Mouse (Mus musculus) C2C12 (cell line): ENCODE measurements at regions not wholly inside any gene's neighbourhood (a gene's known extent, or its start where the extent isn't known, plus 50 kb on each side); places are given as distances from the start of the nearest gene placed in this dataset.

ENCODE experiments used
- H3K27me3 ChIP-seq: one replicate; pipeline ENCODE4 v1.6.1; 2011; ENCODE audit not compliant: control insufficient read depth, insufficient read depth, insufficient read length
- H3K36me3 ChIP-seq: one replicate; pipeline ENCODE4 v1.6.1; 2011; ENCODE audit not compliant: control insufficient read depth, insufficient read depth
- H3K4me3 ChIP-seq: one replicate; pipeline ENCODE4 v1.5.1; 2011; ENCODE audit warnings: mild to moderate bottlenecking, control low read depth; ENCODE audit not compliant: poor library complexity, insufficient read depth, severe bottlenecking
- H3K79me2 ChIP-seq: one replicate; pipeline ENCODE4 v1.6.1; 2011; ENCODE audit not compliant: control insufficient read depth, insufficient read depth
- H3K79me3 ChIP-seq: one replicate; pipeline ENCODE4 v1.6.1; 2011; ENCODE audit warnings: low read depth, control low read depth
- H3ac ChIP-seq: one replicate; pipeline ENCODE3; 2011; ENCODE audit warnings: low read depth; ENCODE audit not compliant: control insufficient read depth, insufficient read length
- CEBPB ChIP-seq: IDR thresholded peaks from one replicate; pipeline ENCODE4 v1.6.1; 2011; ENCODE audit warnings: low read depth, mild to moderate bottlenecking, control low read depth, moderate library complexity
- CTCF ChIP-seq: IDR thresholded peaks from one replicate; pipeline ENCODE4 v1.5.1; 2011; ENCODE audit not compliant: control insufficient read depth, insufficient read depth, insufficient read length
- FOSL1 ChIP-seq: IDR thresholded peaks from one replicate; pipeline ENCODE4 v1.8.0; 2011; ENCODE audit warnings: mild to moderate bottlenecking, low read length; ENCODE audit not compliant: poor library complexity, insufficient read depth, severe bottlenecking
- MAX ChIP-seq: IDR thresholded peaks from one replicate; pipeline ENCODE4 v1.6.1; 2011; ENCODE audit warnings: mild to moderate bottlenecking, control low read depth
- MYOD1 ChIP-seq: IDR thresholded peaks from one replicate; pipeline ENCODE4 v1.6.1; 2011; ENCODE audit warnings: low read depth; ENCODE audit not compliant: control insufficient read depth, insufficient read length
- MYOG ChIP-seq: IDR thresholded peaks from one replicate; pipeline ENCODE4 v1.6.1; 2011; ENCODE audit not compliant: control insufficient read depth, insufficient read length; ENCODE audit errors: extremely low read depth
- USF1 ChIP-seq: IDR thresholded peaks from one replicate; pipeline ENCODE4 v1.6.1; 2011; ENCODE audit warnings: low read depth, mild to moderate bottlenecking, control low read depth, moderate library complexity

DNA sequence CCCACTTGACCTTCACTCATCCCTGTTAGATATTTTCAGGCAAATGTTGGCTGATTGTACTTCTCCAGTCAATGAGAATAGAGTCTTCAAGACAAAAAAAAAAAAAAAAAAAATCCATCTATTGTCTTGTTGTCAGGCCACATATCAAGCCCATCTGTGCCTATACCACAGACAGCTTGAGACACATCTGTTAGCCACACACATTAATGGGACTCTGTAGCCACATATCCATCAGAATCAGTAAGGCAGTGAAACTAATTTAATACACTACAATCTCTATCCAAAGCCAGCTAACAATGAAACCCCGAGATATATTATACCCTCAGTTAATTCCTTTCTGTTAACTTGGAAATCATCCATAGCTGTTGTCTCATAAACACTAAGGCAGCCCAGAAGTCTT, 667.1 kb downstream of the Defb40 start:
- Histone ChIP-seq H3K36me3 (no peaks in the 10 kb centered on the region), H3K4me3 (no peak overlapping the region), H3K27me3 (no peaks in the 10 kb centered on the region), H3K79me2 (no peaks in the 10 kb centered on the region), H3K79me3 (no peaks in the 10 kb centered on the region), H3ac (no peak overlapping the region)
- no peak for TF ChIP-seq USF1
- TF ChIP-seq MAX, result no peak
- TF ChIP-seq FOSL1, result no peak
- TF ChIP-seq CTCF, result no peak
- no peak for TF ChIP-seq MYOG
- no peak for TF ChIP-seq MYOD1
- TF ChIP-seq CEBPB, result no peak

DNA sequence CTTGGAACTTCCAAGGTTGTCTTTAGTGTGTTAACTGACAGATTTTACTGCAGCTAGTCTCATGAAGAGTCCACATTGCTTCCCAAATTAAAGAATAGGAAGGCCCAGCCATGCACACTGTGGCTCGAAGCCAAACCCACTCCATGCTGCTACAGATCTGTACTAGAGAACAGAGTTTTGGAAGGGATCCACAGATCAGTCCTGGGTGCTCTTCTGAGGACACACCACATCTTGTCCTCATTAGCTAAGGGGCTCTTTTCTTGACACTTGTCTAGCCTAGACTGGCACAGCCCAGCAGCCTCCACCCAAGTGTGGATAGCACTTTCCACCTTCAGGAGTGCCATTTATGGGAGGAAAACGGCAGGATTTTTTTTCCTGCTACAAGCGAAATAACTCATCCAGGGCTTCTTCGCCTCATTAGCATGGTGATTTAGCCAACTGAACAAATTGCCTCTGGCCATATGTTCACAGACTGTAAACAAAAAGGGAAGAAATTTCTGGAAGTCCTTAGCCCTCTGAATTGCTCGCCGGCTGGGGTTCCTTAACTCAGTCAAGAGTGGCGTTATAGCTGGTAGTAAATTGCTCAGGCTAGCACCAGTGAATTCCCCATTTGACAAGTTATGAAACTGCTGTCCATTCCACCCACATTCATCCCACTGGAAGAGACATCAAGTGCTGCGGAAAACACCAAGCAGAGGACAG, 690.4 kb downstream of the Defb40 start:
- no peak for TF ChIP-seq FOSL1
- TF ChIP-seq USF1, result no peak
- TF ChIP-seq MYOD1, result no peak
- TF ChIP-seq CEBPB, result no peak
- no peak for TF ChIP-seq MAX
- no peak for TF ChIP-seq MYOG
- TF ChIP-seq CTCF, result no peak
- H3K79me2 ChIP-seq, result no peaks in the 10 kb centered on the region
- H3K4me3 ChIP-seq, result no peak overlapping the region
- H3ac ChIP-seq, result no peak overlapping the region
- H3K79me3 ChIP-seq, result no peaks in the 10 kb centered on the region
- no peaks in the 10 kb centered on the region for H3K27me3 ChIP-seq
- H3K36me3 ChIP-seq, result no peaks in the 10 kb centered on the region

DNA sequence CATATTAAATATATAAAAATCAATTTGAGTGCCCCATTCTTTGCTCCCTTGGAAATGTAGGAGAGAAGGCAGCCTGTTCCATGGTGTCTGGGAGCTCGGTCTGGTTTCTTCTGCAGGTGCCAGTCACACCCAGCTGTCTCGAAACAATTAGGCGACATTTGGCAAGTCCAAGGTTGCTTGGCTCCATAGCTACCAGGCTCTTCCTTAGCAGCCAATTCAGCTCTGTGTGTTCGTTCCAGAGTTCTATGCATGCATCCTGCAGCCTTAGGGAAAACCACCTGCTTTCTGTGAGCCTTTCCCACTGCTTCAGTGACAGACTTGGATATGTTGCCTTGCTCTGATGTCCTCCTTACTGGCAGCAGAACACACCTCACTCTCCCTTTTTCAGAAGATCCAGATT, 698.1 kb downstream of the Defb40 start:
- no peaks in the 10 kb centered on the region for H3K36me3 ChIP-seq
- no peak overlapping the region for H3K4me3 ChIP-seq
- no peaks in the 10 kb centered on the region for H3K79me3 ChIP-seq
- TF ChIP-seq CEBPB (no peak), MYOG (no peak), FOSL1 (no peak), USF1 (no peak), MYOD1 (no peak)
- H3K79me2 ChIP-seq, result no peaks in the 10 kb centered on the region
- H3K27me3 ChIP-seq, result no peaks in the 10 kb centered on the region
- no peak overlapping the region for H3ac ChIP-seq

DNA sequence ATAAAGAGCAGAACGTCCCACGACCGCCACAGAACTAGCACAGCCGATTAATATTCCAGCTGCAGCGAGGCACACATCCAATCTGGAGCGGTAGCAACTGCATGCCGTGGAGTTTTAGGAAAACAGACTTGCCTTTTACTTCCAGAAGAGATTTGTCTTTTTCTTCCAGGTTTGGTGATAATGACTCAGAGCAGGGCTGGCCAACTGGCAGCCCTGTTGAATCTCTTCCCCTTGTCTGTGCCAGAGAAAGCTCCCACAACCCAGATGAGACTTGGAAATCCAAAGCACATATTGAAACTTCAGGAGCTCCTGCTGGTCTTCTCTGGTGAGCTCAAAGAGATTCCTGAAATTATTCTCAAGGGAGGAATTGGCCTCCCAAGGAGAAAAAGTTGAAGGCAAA, 709.8 kb downstream of the Defb40 start:
- H3K27me3 ChIP-seq, result no peaks in the 10 kb centered on the region
- no peak overlapping the region for H3K4me3 ChIP-seq
- no peaks in the 10 kb centered on the region for H3K79me2 ChIP-seq

DNA sequence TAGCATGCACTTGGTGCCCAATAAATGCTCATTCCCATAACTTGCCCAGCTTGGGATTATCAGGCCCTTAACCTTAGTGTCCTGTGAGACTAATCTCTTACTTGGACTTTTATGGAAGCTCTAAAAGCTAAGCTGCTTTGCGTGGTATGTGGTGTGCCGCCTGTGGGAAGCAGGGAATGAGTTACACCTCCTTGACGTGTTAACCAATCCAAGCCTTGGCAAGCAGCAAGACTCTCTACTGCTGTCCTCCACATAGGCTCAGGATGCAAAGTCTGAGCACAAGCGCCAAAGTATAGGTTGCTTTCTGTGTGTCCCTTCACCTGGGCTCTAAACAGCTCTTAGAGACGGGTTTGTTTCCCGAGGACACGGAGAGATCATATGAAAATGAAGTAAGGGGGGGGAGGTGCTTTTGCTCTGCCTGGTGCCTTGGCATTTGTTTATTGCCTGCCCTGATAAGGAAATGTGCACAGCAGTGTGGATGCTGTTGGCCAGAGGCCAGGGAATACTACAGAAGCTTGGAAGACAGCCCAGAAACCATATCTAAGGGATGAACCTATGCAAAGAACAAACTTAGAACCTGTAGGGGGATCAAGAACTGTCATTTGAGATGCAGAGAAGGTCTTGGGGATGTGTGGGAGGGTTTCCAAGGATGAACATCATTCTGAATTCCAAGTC, 719.6 kb downstream of the Defb40 start:
- H3K27me3 ChIP-seq, result no peaks in the 10 kb centered on the region
- H3ac ChIP-seq, result no peak overlapping the region
- no peaks in the 10 kb centered on the region for H3K36me3 ChIP-seq
- no peaks in the 10 kb centered on the region for H3K79me2 ChIP-seq
- no peak for TF ChIP-seq MAX
- no peak for TF ChIP-seq MYOD1
- TF ChIP-seq CEBPB, result no peak
- TF ChIP-seq CTCF, result no peak
- no peak overlapping the region for H3K4me3 ChIP-seq
- H3K79me3 ChIP-seq, result no peaks in the 10 kb centered on the region

More for the DNA sequence above, 709.8 kb downstream of the Defb40 start:
- H3K36me3 ChIP-seq, result no peaks in the 10 kb centered on the region
- TF ChIP-seq CEBPB, result no peak
- no peak for TF ChIP-seq CTCF
- TF ChIP-seq MAX, result no peak
- TF ChIP-seq FOSL1, result no peak
- no peak for TF ChIP-seq USF1
- TF ChIP-seq MYOD1, result no peak
- no peaks in the 10 kb centered on the region for H3K79me3 ChIP-seq
- no peak overlapping the region for H3ac ChIP-seq

DNA sequence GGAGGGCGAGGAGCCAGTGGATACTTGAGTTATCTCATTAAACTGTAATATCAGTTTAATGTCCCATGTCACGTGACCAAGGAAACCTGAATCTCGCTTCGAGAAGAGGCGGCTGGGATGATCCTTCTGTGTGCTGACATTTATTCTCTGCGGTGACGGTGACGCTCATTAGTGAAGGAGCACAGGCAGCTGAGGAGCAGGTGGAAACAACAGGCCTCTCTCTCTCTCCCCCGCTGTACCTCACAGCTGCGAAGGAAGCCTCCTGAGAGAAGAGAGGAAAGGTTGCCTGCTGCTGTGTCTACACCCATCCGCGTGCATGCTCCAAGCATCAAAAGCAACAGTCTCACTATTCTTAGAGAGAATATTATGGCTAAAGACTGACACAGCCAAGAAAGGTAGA, 731.8 kb downstream of the Defb40 start:
- Histone ChIP-seq H3K4me3 (no peak overlapping the region), H3K36me3 (no peaks in the 10 kb centered on the region), H3K27me3 (no peaks in the 10 kb centered on the region), H3ac (no peak overlapping the region), H3K79me2 (no peaks in the 10 kb centered on the region), H3K79me3 (no peaks in the 10 kb centered on the region)
- no peak for TF ChIP-seq USF1
- no peak for TF ChIP-seq MYOG
- no peak for TF ChIP-seq FOSL1
- no peak for TF ChIP-seq MYOD1
- no peak for TF ChIP-seq CEBPB
- no peak for TF ChIP-seq CTCF
- TF ChIP-seq MAX, result no peak
